Mouse (Mus musculus): ENCODE measurements at regions not wholly inside any gene's neighbourhood (a gene's known extent, or its start where the extent isn't known, plus 50 kb on each side); places are given as distances from the start of the nearest gene placed in this dataset.

- DNase-seq (ENCODE audit: low read depth) = no peak
These were observed 59.7 kb downstream of the H2al1j start for GRCm38 (mm10) chrX:11387200-11387940.

- DNase-seq (ENCODE audit: low read depth) = no peak
These were observed 61.2 kb downstream of the H2al1j start for GRCm38 (mm10) chrX:11388860-11389259.

GRCm38 (mm10) chrX:11400406-11400805, 72.8 kb downstream of the H2al1j start:
- no peak for DNase-seq (ENCODE audit: low read depth)

- DNase-seq (ENCODE audit: low read depth) = no peak
These were observed 76.7 kb downstream of the H2al1j start for GRCm38 (mm10) chrX:11404369-11404768.

- no peak for DNase-seq (ENCODE audit: low read depth)
These were observed 84.7 kb downstream of the H2al1j start for GRCm38 (mm10) chrX:11412316-11412826.

- no peak for DNase-seq (ENCODE audit: low read depth)
These were observed 88.0 kb downstream of the H2al1j start for GRCm38 (mm10) chrX:11415662-11416061.

GRCm38 (mm10) chrX:11416510-11416909, 88.9 kb downstream of the H2al1j start:
- DNase-seq (ENCODE audit: low read depth) = no peak

- DNase-seq (ENCODE audit: low read depth) = no peak
These were observed 90.2 kb downstream of the H2al1j start for GRCm38 (mm10) chrX:11417861-11418260.

- DNase-seq (ENCODE audit: low read depth) = no peak
These were observed 90.6 kb downstream of the H2al1j start for GRCm38 (mm10) chrX:11418261-11418660.

GRCm38 (mm10) chrX:11419162-11419631, 91.6 kb downstream of the H2al1j start:
- no peak for DNase-seq (ENCODE audit: low read depth)

GRCm38 (mm10) chrX:11432403-11433004, 104.9 kb downstream of the H2al1j start:
- no peak for DNase-seq (ENCODE audit: low read depth)

GRCm38 (mm10) chrX:11435338-11435737, 107.7 kb downstream of the H2al1j start:
- no peak for DNase-seq (ENCODE audit: low read depth)

GRCm38 (mm10) chrX:11437151-11437944, 109.7 kb downstream of the H2al1j start:
- DNase-seq (ENCODE audit: low read depth) = no peak

- DNase-seq (ENCODE audit: low read depth) = no peak
These were observed 115.9 kb downstream of the H2al1j start for GRCm38 (mm10) chrX:11443543-11443942.

- DNase-seq (ENCODE audit: low read depth) = no peak
These were observed 116.7 kb downstream of the H2al1j start for GRCm38 (mm10) chrX:11444261-11444725.

- no peak for DNase-seq (ENCODE audit: low read depth)
These were observed 121.1 kb downstream of the H2al1j start for GRCm38 (mm10) chrX:11448711-11449110.

GRCm38 (mm10) chrX:11458521-11458920, 130.9 kb downstream of the H2al1j start:
- DNase-seq (ENCODE audit: low read depth) = no peak

GRCm38 (mm10) chrX:11463955-11464511, 136.4 kb downstream of the H2al1j start:
- no peak for DNase-seq (ENCODE audit: low read depth)

- DNase-seq (ENCODE audit: low read depth) = no peak
These were observed 138.6 kb downstream of the H2al1j start for GRCm38 (mm10) chrX:11466191-11466590.

- no peak for DNase-seq (ENCODE audit: low read depth)
These were observed 152.2 kb downstream of the H2al1j start for GRCm38 (mm10) chrX:11479696-11480339.

GRCm38 (mm10) chrX:11482141-11482540, 154.5 kb downstream of the H2al1j start:
- DNase-seq (ENCODE audit: low read depth) = no peak

Data from gonadal fat pad, adult 2 months (tissue).